Mouse (Mus musculus): Measurements from ENCODE around the gene Pan3. TPM values are rescaled to one million over a fixed set of nuclear protein-coding genes. Genes with fewer than 3 reads are reported as not detected.

The Pan3 gene
- polyA plus RNA-seq, 1 experiment from 2014 or later = 36.4 TPM

- Histone ChIP-seq H3K36me3 (ENCODE audit: control insufficient read depth, insufficient read depth, low read length) (no peaks in the 10 kb centered on the region), H3K4me2 (ENCODE audit: low read length) (no peak overlapping the region), H3K27me3 (replicated peaks; ENCODE audit: control insufficient read depth, insufficient read depth, low read length) (no peaks in the 10 kb centered on the region), H3K4me3 (ENCODE audit: low read length) (no peak overlapping the region), H3K9ac (ENCODE audit: low read depth, low read length) (no peak overlapping the region), H3K4me1 (ENCODE audit: control insufficient read depth, insufficient read depth, low read depth, low read length) (no peaks in the 10 kb centered on the region), H3K9me3 (ENCODE audit: control insufficient read depth, low read length) (no peaks in the 10 kb centered on the region), H3K27ac (ENCODE audit: low read depth, low read length) (no peak overlapping the region)
- WGBS = 72% methylated on average over 2 of the region's 2 CpGs
- ATAC-seq = no peak
Observed at GRCm38 (mm10) chr5:147501456-147501998, 71.6 kb downstream of the Pan3 start.

GRCm38 (mm10) chr5:147502921-147503320 lies 73.0 kb downstream of the Pan3 start:
- H3K9ac ChIP-seq (ENCODE audit: low read depth, low read length) = no peak overlapping the region
- H3K27ac ChIP-seq (ENCODE audit: low read depth, low read length) = no peak overlapping the region
- ATAC-seq = no peak
- H3K4me2 ChIP-seq (ENCODE audit: low read length) = no peak overlapping the region
- H3K9me3 ChIP-seq (ENCODE audit: control insufficient read depth, low read length) = no peaks in the 10 kb centered on the region
- no peak overlapping the region for H3K4me3 ChIP-seq (ENCODE audit: low read length)
- no peaks in the 10 kb centered on the region for H3K27me3 ChIP-seq (replicated peaks; ENCODE audit: control insufficient read depth, insufficient read depth, low read length)
- 76% methylated on average over 2 of the region's 2 CpGs for WGBS
- H3K36me3 ChIP-seq (ENCODE audit: control insufficient read depth, insufficient read depth, low read length) = no peaks in the 10 kb centered on the region
- H3K4me1 ChIP-seq (ENCODE audit: control insufficient read depth, insufficient read depth, low read depth, low read length) = no peaks in the 10 kb centered on the region

GRCm38 (mm10) chr5:147511350-147511749 lies 81.4 kb downstream of the Pan3 start:
- Histone ChIP-seq H3K4me3 (ENCODE audit: low read length) (no peak overlapping the region), H3K9me3 (ENCODE audit: control insufficient read depth, low read length) (no peaks in the 10 kb centered on the region), H3K36me3 (ENCODE audit: control insufficient read depth, insufficient read depth, low read length) (no peaks in the 10 kb centered on the region), H3K4me1 (ENCODE audit: control insufficient read depth, insufficient read depth, low read depth, low read length) (no peaks in the 10 kb centered on the region), H3K27me3 (replicated peaks; ENCODE audit: control insufficient read depth, insufficient read depth, low read length) (no peaks in the 10 kb centered on the region), H3K9ac (ENCODE audit: low read depth, low read length) (no peak overlapping the region), H3K4me2 (ENCODE audit: low read length) (no peak overlapping the region), H3K27ac (ENCODE audit: low read depth, low read length) (no peak overlapping the region)
- WGBS = 82% methylated on average over 9 of the region's 9 CpGs
- no peak for ATAC-seq

- WGBS = 93% methylated on average over 6 of the region's 6 CpGs
Observed at GRCm38 (mm10) chr5:147527006-147527405, 97.0 kb downstream of the Pan3 start.

GRCm38 (mm10) chr5:147527788-147528187 lies 97.8 kb downstream of the Pan3 start:
- Histone ChIP-seq H3K36me3 (ENCODE audit: control insufficient read depth, insufficient read depth, low read length) (no peaks in the 10 kb centered on the region; the same call in 1 of the 2 replicates), H3K4me3 (ENCODE audit: low read length) (no peak overlapping the region), H3K4me1 (ENCODE audit: control insufficient read depth, insufficient read depth, low read depth, low read length) (no peaks in the 10 kb centered on the region), H3K9ac (ENCODE audit: low read depth, low read length) (no peak overlapping the region), H3K9me3 (ENCODE audit: control insufficient read depth, low read length) (no peaks in the 10 kb centered on the region), H3K27me3 (replicated peaks; ENCODE audit: control insufficient read depth, insufficient read depth, low read length) (no peaks in the 10 kb centered on the region), H3K27ac (ENCODE audit: low read depth, low read length) (no peak overlapping the region), H3K4me2 (ENCODE audit: low read length) (no peak overlapping the region)
- no peak for ATAC-seq
- 98% methylated on average over 3 of the region's 3 CpGs for WGBS

More at GRCm38 (mm10) chr5:147527006-147527405, 97.0 kb downstream of the Pan3 start:
- no peaks in the 10 kb centered on the region; the same call in 1 of the 2 replicates for H3K36me3 ChIP-seq (ENCODE audit: control insufficient read depth, insufficient read depth, low read length)
- no peaks in the 10 kb centered on the region for H3K4me1 ChIP-seq (ENCODE audit: control insufficient read depth, insufficient read depth, low read depth, low read length)
- no peak overlapping the region for H3K27ac ChIP-seq (ENCODE audit: low read depth, low read length)
- H3K27me3 ChIP-seq (replicated peaks; ENCODE audit: control insufficient read depth, insufficient read depth, low read length) = no peaks in the 10 kb centered on the region
- H3K4me3 ChIP-seq (ENCODE audit: low read length) = no peak overlapping the region
- H3K9ac ChIP-seq (ENCODE audit: low read depth, low read length) = no peak overlapping the region
- H3K4me2 ChIP-seq (ENCODE audit: low read length) = no peak overlapping the region
- H3K9me3 ChIP-seq (ENCODE audit: control insufficient read depth, low read length) = no peaks in the 10 kb centered on the region
- ATAC-seq = no peak

- no peak for ATAC-seq
- no peaks in the 10 kb centered on the region for H3K36me3 ChIP-seq (ENCODE audit: control insufficient read depth, insufficient read depth, low read length)
- WGBS = 93% methylated on average over 6 of the region's 6 CpGs
Observed at GRCm38 (mm10) chr5:147532031-147532430, 102.1 kb downstream of the Pan3 start.

GRCm38 (mm10) chr5:147539409-147539808 lies 109.4 kb downstream of the Pan3 start:
- Histone ChIP-seq H3K27ac (ENCODE audit: low read depth, low read length) (no peak overlapping the region), H3K4me2 (ENCODE audit: low read length) (no peak overlapping the region), H3K4me3 (ENCODE audit: low read length) (no peak overlapping the region), H3K36me3 (ENCODE audit: control insufficient read depth, insufficient read depth, low read length) (peaks cover 18% of the 10 kb centered on the region), H3K9me3 (ENCODE audit: control insufficient read depth, low read length) (no peaks in the 10 kb centered on the region), H3K27me3 (replicated peaks; ENCODE audit: control insufficient read depth, insufficient read depth, low read length) (no peaks in the 10 kb centered on the region), H3K4me1 (ENCODE audit: control insufficient read depth, insufficient read depth, low read depth, low read length) (no peaks in the 10 kb centered on the region), H3K9ac (ENCODE audit: low read depth, low read length) (no peak overlapping the region)
- no peak for ATAC-seq
- WGBS = 98% methylated on average over 4 of the region's 4 CpGs

More at GRCm38 (mm10) chr5:147532031-147532430, 102.1 kb downstream of the Pan3 start:
- no peak overlapping the region for H3K4me3 ChIP-seq (ENCODE audit: low read length)
- no peaks in the 10 kb centered on the region for H3K27me3 ChIP-seq (replicated peaks; ENCODE audit: control insufficient read depth, insufficient read depth, low read length)
- no peak overlapping the region for H3K27ac ChIP-seq (ENCODE audit: low read depth, low read length)
- no peak overlapping the region for H3K4me2 ChIP-seq (ENCODE audit: low read length)
- no peaks in the 10 kb centered on the region for H3K9me3 ChIP-seq (ENCODE audit: control insufficient read depth, low read length)
- no peak overlapping the region for H3K9ac ChIP-seq (ENCODE audit: low read depth, low read length)
- no peaks in the 10 kb centered on the region for H3K4me1 ChIP-seq (ENCODE audit: control insufficient read depth, insufficient read depth, low read depth, low read length)

GRCm38 (mm10) chr5:147539815-147540214 lies 109.9 kb downstream of the Pan3 start:
- no peak for ATAC-seq
- 97% methylated on average over 4 of the region's 4 CpGs for WGBS
- H3K9ac ChIP-seq (ENCODE audit: low read depth, low read length) = no peak overlapping the region
- peaks cover 18% of the 10 kb centered on the region for H3K36me3 ChIP-seq (ENCODE audit: control insufficient read depth, insufficient read depth, low read length)
- no peaks in the 10 kb centered on the region for H3K4me1 ChIP-seq (ENCODE audit: control insufficient read depth, insufficient read depth, low read depth, low read length)
- no peak overlapping the region for H3K4me3 ChIP-seq (ENCODE audit: low read length)
- no peak overlapping the region for H3K27ac ChIP-seq (ENCODE audit: low read depth, low read length)
- no peaks in the 10 kb centered on the region for H3K9me3 ChIP-seq (ENCODE audit: control insufficient read depth, low read length)
- no peak overlapping the region for H3K4me2 ChIP-seq (ENCODE audit: low read length)
- H3K27me3 ChIP-seq (replicated peaks; ENCODE audit: control insufficient read depth, insufficient read depth, low read length) = no peaks in the 10 kb centered on the region

- no peaks in the 10 kb centered on the region for H3K27me3 ChIP-seq (replicated peaks; ENCODE audit: control insufficient read depth, insufficient read depth, low read length)
- H3K27ac ChIP-seq (ENCODE audit: low read depth, low read length) = no peak overlapping the region
- no peaks in the 10 kb centered on the region for H3K4me1 ChIP-seq (ENCODE audit: control insufficient read depth, insufficient read depth, low read depth, low read length)
- no peak overlapping the region for H3K4me3 ChIP-seq (ENCODE audit: low read length)
- no peaks in the 10 kb centered on the region for H3K9me3 ChIP-seq (ENCODE audit: control insufficient read depth, low read length)
- no peak overlapping the region for H3K9ac ChIP-seq (ENCODE audit: low read depth, low read length)
- WGBS = 91% methylated on average over 6 of the region's 6 CpGs
- H3K36me3 ChIP-seq (ENCODE audit: control insufficient read depth, insufficient read depth, low read length) = peaks cover 22% of the 10 kb centered on the region
- no peak for ATAC-seq
- H3K4me2 ChIP-seq (ENCODE audit: low read length) = no peak overlapping the region
Observed at GRCm38 (mm10) chr5:147542291-147542690, 112.3 kb downstream of the Pan3 start.
